Mouse (Mus musculus) lung, embryonic 15.5 days (tissue): Measurements from ENCODE around the gene Serpinb11. TPM values are rescaled to one million over a fixed set of nuclear protein-coding genes. Genes with fewer than 3 reads are reported as not detected.

Experiments
- ATAC-seq: fragments of 200-750 bp; cut with Nextera tagmentation; 2 replicates; pipeline ENCODE4 v1.8.0; 2017; ENCODE audit warnings: moderate number of reproducible peaks, borderline replicate concordance; ENCODE audit not compliant: low FRiP score, low TSS enrichment; ENCODE audit errors: extremely low read depth
- H3K27ac ChIP-seq: fragments of 300-500 bp; sonication (generic); 2 replicates; pipeline ENCODE4 v1.5.1; 2015; ENCODE audit warnings: moderate library complexity, mild to moderate bottlenecking, inconsistent platforms
- H3K27me3 ChIP-seq: fragments of 300-500 bp; sonication (generic); 2 replicates; pipeline ENCODE4 v1.6.1; 2015; ENCODE audit warnings: inconsistent platforms
- H3K36me3 ChIP-seq: fragments of 300-500 bp; sonication (generic); 2 replicates; pipeline ENCODE4 v1.6.1; 2015; ENCODE audit warnings: inconsistent platforms
- H3K4me1 ChIP-seq: fragments of 300-500 bp; sonication (generic); 2 replicates; pipeline ENCODE4 v1.6.1; 2015; ENCODE audit warnings: inconsistent platforms
- H3K4me2 ChIP-seq: fragments of 300-500 bp; sonication (generic); 2 replicates; pipeline ENCODE4 v1.6.1; 2015; ENCODE audit warnings: inconsistent platforms, mild to moderate bottlenecking, moderate library complexity
- H3K4me3 ChIP-seq: fragments of 300-500 bp; sonication (generic); 2 replicates; pipeline ENCODE4 v1.5.1; 2015; ENCODE audit warnings: mild to moderate bottlenecking, inconsistent platforms
- H3K9ac ChIP-seq: fragments of 300-500 bp; sonication (generic); 2 replicates; pipeline ENCODE4 v1.6.1; 2015; ENCODE audit warnings: inconsistent platforms
- H3K9me3 ChIP-seq: fragments of 300-500 bp; sonication (generic); 2 replicates; pipeline ENCODE4 v1.6.1; 2016; ENCODE audit warnings: inconsistent platforms
- WGBS: fragments of 180-500 bp; shearing (Covaris S2); methylation state at CpG from one replicate; pipeline ENCODE4 v1.1.7; 2015; 5-methylcytosine and 5-hydroxymethylcytosine counted together
- polyA plus RNA-seq: library from polyadenylated mRNA; unstranded; fragments of >200 nt; fragmentation: Nextera tagmentation; extraction: Ambion mirVana; gene quantifications from 2 replicates; pipeline ENCODE4 v1.2.1, GENCODE M21; 2015

Gene Serpinb11
- 0.34 TPM in 1 of 2 replicates, not detected in the other for polyA plus RNA-seq

GRCm38 (mm10) chr1:107360898-107361297, at the start of gene Serpinb11:
Serpinb11 (plus strand) TSS chr1:107361198.
- no peak for ATAC-seq
- H3K9ac ChIP-seq: no peak within 1 kb of the TSS
- H3K36me3 ChIP-seq: no peaks in the 10 kb centered on the region
- no peaks in the 10 kb centered on the region for H3K9me3 ChIP-seq
- no peak within 1 kb of the TSS for H3K4me2 ChIP-seq
- 64% methylated on average over 1 of the region's 1 CpGs for WGBS
- no peak within 1 kb of the TSS for H3K27ac ChIP-seq
- no peak within 1 kb of the TSS for H3K4me3 ChIP-seq
- H3K4me1 ChIP-seq: no peaks in the 10 kb centered on the region
- no peaks in the 10 kb centered on the region for H3K27me3 ChIP-seq

GRCm38 (mm10) chr1:107345979-107346378, 15.0 kb upstream of the Serpinb11 start:
- Histone ChIP-seq H3K4me2 (no peak overlapping the region), H3K27me3 (no peaks in the 10 kb centered on the region), H3K27ac (no peak overlapping the region), H3K4me1 (no peaks in the 10 kb centered on the region), H3K4me3 (no peak overlapping the region), H3K9me3 (no peaks in the 10 kb centered on the region), H3K36me3 (no peaks in the 10 kb centered on the region), H3K9ac (no peak overlapping the region)
- ATAC-seq: no peak

DNA sequence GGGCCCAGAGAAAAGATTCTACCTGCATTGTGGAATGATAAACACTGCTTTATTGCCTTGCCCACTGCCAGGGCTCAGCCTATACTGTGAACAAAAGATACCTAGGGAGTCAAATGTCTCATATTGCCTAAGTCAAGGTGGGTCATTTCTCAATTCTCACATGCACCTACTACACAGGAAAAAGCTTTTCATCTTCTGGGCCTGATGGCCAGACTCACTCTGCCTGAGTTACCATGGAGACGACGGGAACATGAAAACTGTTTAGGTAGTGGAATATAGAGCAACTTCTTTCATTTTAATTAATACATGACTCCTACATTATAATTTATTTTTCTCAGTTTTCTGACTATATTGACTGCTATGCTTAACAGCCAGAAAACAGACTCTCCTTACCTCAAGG, 14.2 kb upstream of the Serpinb11 start:
- no peak for ATAC-seq
- WGBS: 78% methylated on average over 2 of the region's 2 CpGs
- no peak overlapping the region for H3K4me3 ChIP-seq

DNA sequence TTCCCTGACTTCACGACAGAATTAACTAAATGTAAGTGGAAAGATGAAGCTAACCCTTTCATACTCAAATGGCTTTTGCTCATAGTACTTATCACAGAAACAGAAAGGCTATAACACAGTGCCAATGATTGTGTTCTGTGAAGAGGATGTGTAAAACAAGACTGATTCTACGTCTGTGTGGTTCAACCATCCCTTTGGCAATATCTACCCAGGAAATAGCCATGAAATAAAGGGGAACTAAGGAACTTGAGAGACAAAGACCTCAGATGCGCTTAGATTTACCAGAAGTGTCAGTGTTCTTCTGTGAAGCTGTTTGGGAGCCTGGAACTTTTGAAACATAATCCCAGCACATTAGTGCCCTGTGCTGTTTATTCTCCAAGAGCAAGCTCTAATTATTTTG, 10.6 kb upstream of the Serpinb11 start:
- H3K4me1 ChIP-seq: no peaks in the 10 kb centered on the region
- no peaks in the 10 kb centered on the region for H3K36me3 ChIP-seq
- H3K9me3 ChIP-seq: no peaks in the 10 kb centered on the region
- H3K4me3 ChIP-seq: no peak overlapping the region
- 36% methylated on average over 3 of the region's 3 CpGs for WGBS
- H3K27me3 ChIP-seq: no peaks in the 10 kb centered on the region
- no peak overlapping the region for H3K4me2 ChIP-seq
- no peak for ATAC-seq
- no peak overlapping the region for H3K27ac ChIP-seq
- no peak overlapping the region for H3K9ac ChIP-seq

More for the DNA sequence above, 14.2 kb upstream of the Serpinb11 start:
- H3K36me3 ChIP-seq: no peaks in the 10 kb centered on the region
- H3K9me3 ChIP-seq: no peaks in the 10 kb centered on the region
- no peaks in the 10 kb centered on the region for H3K4me1 ChIP-seq
- H3K9ac ChIP-seq: no peak overlapping the region
- no peak overlapping the region for H3K27ac ChIP-seq
- no peaks in the 10 kb centered on the region for H3K27me3 ChIP-seq
- no peak overlapping the region for H3K4me2 ChIP-seq

GRCm38 (mm10) chr1:107351115-107351514, 9.9 kb upstream of the Serpinb11 start:
- H3K4me3 ChIP-seq: no peak overlapping the region
- no peak overlapping the region for H3K9ac ChIP-seq
- H3K27ac ChIP-seq: no peak overlapping the region
- H3K4me2 ChIP-seq: no peak overlapping the region
- no peaks in the 10 kb centered on the region for H3K36me3 ChIP-seq
- H3K27me3 ChIP-seq: no peaks in the 10 kb centered on the region
- 40% methylated on average over 2 of the region's 2 CpGs for WGBS
- H3K9me3 ChIP-seq: no peaks in the 10 kb centered on the region
- ATAC-seq: no peak
- H3K4me1 ChIP-seq: no peaks in the 10 kb centered on the region

DNA sequence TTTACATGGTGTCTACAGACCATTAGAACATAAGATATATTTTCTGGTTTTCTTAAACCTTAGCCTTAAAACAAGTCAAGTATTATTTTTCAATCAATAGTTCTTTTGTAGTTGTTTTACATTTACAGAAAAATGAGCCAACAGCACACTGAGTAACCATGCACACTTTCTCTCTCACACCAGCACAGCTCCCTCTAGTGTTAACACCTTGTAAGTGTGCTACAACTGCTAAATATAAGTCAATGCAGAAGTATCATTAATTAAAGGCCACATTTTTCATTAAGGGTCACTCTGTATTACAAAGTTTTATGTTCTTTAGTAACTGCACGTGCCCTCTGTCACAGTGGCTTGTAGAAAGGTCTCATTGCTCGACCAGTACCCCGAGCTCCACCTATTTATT, 8.0 kb upstream of the Serpinb11 start:
- H3K9me3 ChIP-seq: no peaks in the 10 kb centered on the region
- no peak overlapping the region for H3K4me3 ChIP-seq
- no peaks in the 10 kb centered on the region for H3K36me3 ChIP-seq
- ATAC-seq: no peak
- H3K27me3 ChIP-seq: no peaks in the 10 kb centered on the region
- no peak overlapping the region for H3K9ac ChIP-seq
- H3K4me2 ChIP-seq: no peak overlapping the region
- no peaks in the 10 kb centered on the region for H3K4me1 ChIP-seq
- H3K27ac ChIP-seq: no peak overlapping the region
- WGBS: 38% methylated on average over 3 of the region's 3 CpGs

DNA sequence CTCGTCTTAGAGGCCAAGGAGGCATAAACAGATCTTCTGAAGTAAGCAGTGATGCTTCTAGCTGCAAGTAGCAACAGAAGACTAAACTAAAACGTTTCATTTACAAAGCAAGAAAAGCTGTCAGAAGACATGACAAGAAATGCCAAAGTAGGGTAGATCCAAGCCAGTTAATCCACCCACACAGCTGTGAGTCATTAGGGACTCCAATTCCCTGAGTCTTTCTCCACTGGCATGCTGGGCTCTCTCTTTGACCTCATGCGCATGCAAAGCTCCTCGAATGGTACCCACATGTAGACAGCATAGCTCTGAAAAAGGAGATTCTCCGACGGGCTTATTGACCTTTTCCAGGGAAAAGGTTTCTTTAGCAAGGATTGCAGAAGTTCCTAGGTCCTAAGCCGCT, 5.0 kb downstream of the Serpinb11 start:
- Histone ChIP-seq H3K27me3 (no peaks in the 10 kb centered on the region), H3K4me3 (no peak overlapping the region), H3K27ac (no peak overlapping the region), H3K36me3 (no peaks in the 10 kb centered on the region), H3K4me2 (no peak overlapping the region), H3K9me3 (no peaks in the 10 kb centered on the region), H3K4me1 (no peaks in the 10 kb centered on the region), H3K9ac (no peak overlapping the region)
- ATAC-seq: no peak
- 61% methylated on average over 7 of the region's 7 CpGs for WGBS

DNA sequence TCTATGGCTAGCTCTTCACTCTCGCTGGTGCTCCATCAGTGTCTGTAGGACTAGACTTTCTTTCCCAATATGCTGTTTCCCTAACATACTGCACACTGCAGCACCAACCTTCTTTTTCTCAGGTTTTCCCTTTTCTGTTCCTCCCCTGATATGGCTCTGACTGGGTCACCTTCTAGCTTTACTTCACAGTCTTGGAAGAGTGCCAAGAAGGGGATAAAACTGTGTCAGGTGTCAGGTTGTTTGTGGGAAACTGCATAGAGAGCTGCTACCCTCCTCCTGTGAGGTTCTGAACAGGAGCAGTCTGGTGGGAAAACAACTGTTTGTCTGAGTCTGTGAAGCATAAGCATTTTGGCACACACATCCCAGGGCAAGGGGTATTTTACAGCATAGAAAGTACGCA, 7.9 kb downstream of the Serpinb11 start:
- no peaks in the 10 kb centered on the region for H3K36me3 ChIP-seq
- 62% methylated on average over 2 of the region's 2 CpGs for WGBS

DNA sequence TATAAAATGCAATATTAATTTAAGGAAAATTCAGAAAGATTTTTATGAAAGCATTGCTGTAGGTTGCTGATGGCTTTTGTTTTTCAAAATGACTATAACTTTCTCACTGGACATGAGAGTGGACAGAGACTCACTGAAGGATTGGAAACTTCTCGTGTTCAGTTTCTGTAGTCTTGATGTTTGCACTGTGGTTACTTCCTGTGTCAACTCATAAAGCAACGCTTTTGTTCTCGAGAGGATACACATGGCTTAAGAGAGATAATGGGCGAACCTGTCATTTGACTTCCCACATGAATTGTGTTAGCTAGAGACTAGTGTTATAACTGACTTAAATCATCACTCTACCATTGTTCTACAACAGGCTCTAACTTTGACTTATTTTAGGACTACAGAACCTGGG, 16.0 kb downstream of the Serpinb11 start:
- no peak for ATAC-seq
- no peaks in the 10 kb centered on the region for H3K4me1 ChIP-seq
- H3K27me3 ChIP-seq: no peaks in the 10 kb centered on the region
- H3K4me3 ChIP-seq: no peak overlapping the region
- no peaks in the 10 kb centered on the region for H3K9me3 ChIP-seq
- H3K36me3 ChIP-seq: no peaks in the 10 kb centered on the region
- WGBS: 30% methylated on average over 4 of the region's 4 CpGs
- H3K4me2 ChIP-seq: no peak overlapping the region
- no peak overlapping the region for H3K9ac ChIP-seq
- H3K27ac ChIP-seq: no peak overlapping the region

More for the DNA sequence above, 7.9 kb downstream of the Serpinb11 start:
- H3K4me1 ChIP-seq: no peaks in the 10 kb centered on the region
- no peak overlapping the region for H3K27ac ChIP-seq
- no peaks in the 10 kb centered on the region for H3K9me3 ChIP-seq
- H3K4me2 ChIP-seq: no peak overlapping the region
- H3K27me3 ChIP-seq: no peaks in the 10 kb centered on the region
- H3K4me3 ChIP-seq: no peak overlapping the region
- H3K9ac ChIP-seq: no peak overlapping the region
- no peak for ATAC-seq

DNA sequence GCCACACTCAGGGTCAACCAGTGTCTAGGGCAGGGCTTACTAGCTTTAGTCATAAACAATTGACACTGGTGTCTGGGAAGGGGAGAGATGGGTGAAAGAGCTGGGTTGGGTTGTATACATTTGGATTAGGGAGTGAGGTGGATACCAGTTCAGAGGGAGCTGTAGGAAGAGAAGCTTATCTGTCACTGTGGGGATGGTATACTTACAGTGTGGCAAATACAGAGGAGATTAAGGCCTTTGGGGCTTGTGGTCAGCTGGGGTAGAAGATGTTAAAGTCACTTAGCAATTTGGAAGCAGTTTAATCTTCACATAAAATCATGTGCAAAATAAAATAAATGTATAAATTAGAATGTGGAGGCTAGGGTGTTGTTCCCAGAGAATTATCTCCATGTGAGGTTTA, 17.4 kb downstream of the Serpinb11 start:
- Histone ChIP-seq H3K36me3 (no peaks in the 10 kb centered on the region), H3K9me3 (no peaks in the 10 kb centered on the region), H3K27me3 (no peaks in the 10 kb centered on the region), H3K27ac (no peak overlapping the region), H3K9ac (no peak overlapping the region), H3K4me2 (no peak overlapping the region), H3K4me1 (no peaks in the 10 kb centered on the region), H3K4me3 (no peak overlapping the region)
- no peak for ATAC-seq

DNA sequence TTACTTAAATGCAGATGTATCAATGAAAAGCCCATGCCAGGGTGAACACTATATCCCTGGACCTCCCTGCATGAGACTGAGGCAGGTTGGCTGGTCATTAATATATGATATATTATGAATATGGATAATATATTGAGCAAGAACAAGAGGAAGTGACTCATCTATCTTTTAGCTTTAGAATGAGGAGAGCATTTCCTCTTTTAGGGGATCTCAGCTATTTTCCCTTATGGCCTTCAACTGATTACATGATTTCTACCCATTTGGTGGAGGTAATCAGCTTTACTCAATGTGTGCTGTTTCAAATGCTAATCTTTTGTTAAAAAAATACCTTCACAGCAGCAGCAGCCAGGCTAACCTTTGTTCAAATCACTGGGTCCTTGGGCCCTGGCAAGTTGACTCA, 20.5 kb downstream of the Serpinb11 start:
- H3K4me2 ChIP-seq: no peak overlapping the region
- no peak overlapping the region for H3K4me3 ChIP-seq
- H3K9ac ChIP-seq: no peak overlapping the region
- H3K9me3 ChIP-seq: no peaks in the 10 kb centered on the region
- no peaks in the 10 kb centered on the region for H3K4me1 ChIP-seq
- H3K36me3 ChIP-seq: no peaks in the 10 kb centered on the region
- no peak overlapping the region for H3K27ac ChIP-seq
- ATAC-seq: no peak
- H3K27me3 ChIP-seq: no peaks in the 10 kb centered on the region

- no peak overlapping the region for H3K27ac ChIP-seq
- no peaks in the 10 kb centered on the region for H3K9me3 ChIP-seq
- no peak overlapping the region for H3K4me3 ChIP-seq
- no peaks in the 10 kb centered on the region for H3K36me3 ChIP-seq
- H3K4me2 ChIP-seq: no peak overlapping the region
- WGBS: 81% methylated on average over 1 of the region's 1 CpGs
- ATAC-seq: no peak
- no peaks in the 10 kb centered on the region for H3K4me1 ChIP-seq
- no peaks in the 10 kb centered on the region for H3K27me3 ChIP-seq
- H3K9ac ChIP-seq: no peak overlapping the region
These were observed 21.4 kb downstream of the Serpinb11 start for GRCm38 (mm10) chr1:107382404-107382803.

DNA sequence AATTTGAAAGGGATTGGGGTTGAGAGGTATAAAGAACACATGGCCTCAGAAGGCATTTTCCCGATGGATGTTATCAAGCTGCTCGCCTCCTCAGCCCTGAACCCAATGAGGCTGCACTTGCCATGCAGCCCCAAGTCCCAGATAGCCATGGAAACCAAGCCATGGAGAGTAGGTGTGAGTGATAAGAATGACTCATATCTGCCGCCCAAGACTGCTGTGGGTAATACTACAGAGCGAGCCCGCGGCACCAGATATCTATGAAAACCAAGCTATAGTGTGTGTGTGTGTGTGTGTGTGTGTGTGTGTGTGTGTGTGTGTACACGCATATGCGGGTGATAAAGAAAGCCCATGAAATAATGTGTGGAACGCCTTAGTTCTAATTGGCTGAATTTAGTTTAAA, 23.5 kb downstream of the Serpinb11 start:
- no peak for ATAC-seq
- no peaks in the 10 kb centered on the region for H3K27me3 ChIP-seq
- 82% methylated on average over 9 of the region's 9 CpGs for WGBS

More for the DNA sequence above, 23.5 kb downstream of the Serpinb11 start:
- Histone ChIP-seq H3K27ac (no peak overlapping the region), H3K36me3 (no peaks in the 10 kb centered on the region), H3K4me3 (no peak overlapping the region), H3K9ac (no peak overlapping the region), H3K9me3 (no peaks in the 10 kb centered on the region), H3K4me2 (no peak overlapping the region), H3K4me1 (no peaks in the 10 kb centered on the region)
